Mouse (Mus musculus) left cerebral cortex, adult 2 months (tissue): ENCODE measurements at regions not wholly inside any gene's neighbourhood (a gene's known extent, or its start where the extent isn't known, plus 50 kb on each side); places are given as distances from the start of the nearest gene placed in this dataset.

ENCODE experiments used
- DNase-seq, 2 experiments: peaks; one replicate each; pipeline ENCODE4 v3.0.0; 2021 to 2022; ENCODE audit warnings: low spot score in 2 of 2, mixed read lengths in 1 of 2; ENCODE audit errors: extremely low spot score in 1 of 2
- H3K27ac ChIP-seq: fragments of 200-600 bp; 2 replicates; pipeline ENCODE4 v1.8.1; 2022
- H3K4me3 ChIP-seq: fragments of 200-600 bp; 2 replicates; pipeline ENCODE4 v1.8.1; 2022
- CTCF ChIP-seq: fragments of 200-600 bp; IDR thresholded peaks from 2 replicates; pipeline ENCODE4 v1.8.1; 2022; ENCODE audit warnings: antibody characterized with exemption, mild to moderate bottlenecking, moderate library complexity
- intact Hi-C: fragments of 180-260 bp; cut with DNase I; formaldehyde crosslinking; loops from one replicate; pipeline ENCODE4 v1.15.1; 2025

GRCm38 (mm10) chr10:14602681-14603080 is 57.2 kb upstream of the Adgrg6 start:
- DNase-seq, result no peak
- no peak overlapping the region for H3K27ac ChIP-seq
- TF ChIP-seq CTCF, result no peak
- intact Hi-C loops, result loop anchor here (10.0 kb wide), 1 partner anchor 978 kb away; no protein-coding TSS in a partner anchor
- no peak overlapping the region for H3K4me3 ChIP-seq

GRCm38 (mm10) chr10:14601031-14601430 is 55.6 kb upstream of the Adgrg6 start:
- H3K4me3 ChIP-seq, result no peak overlapping the region
- no peak overlapping the region for H3K27ac ChIP-seq
- intact Hi-C loops, result loop anchor here (10.0 kb wide), 1 partner anchor 976 kb away; no protein-coding TSS in a partner anchor
- TF ChIP-seq CTCF, result no peak
- DNase-seq, result no peak

GRCm38 (mm10) chr10:14600056-14600455 is 54.6 kb upstream of the Adgrg6 start:
- TF ChIP-seq CTCF, result no peak

More at GRCm38 (mm10) chr10:14600056-14600455, 54.6 kb upstream of the Adgrg6 start:
- intact Hi-C loops, result loop anchor here (10.0 kb wide), 1 partner anchor 975 kb away; no protein-coding TSS in a partner anchor
- no peak for DNase-seq
- Histone ChIP-seq H3K4me3 (no peak overlapping the region), H3K27ac (no peak overlapping the region)
